Mouse (Mus musculus) forebrain, embryonic 13.5 days (tissue): ENCODE measurements at regions not wholly inside any gene's neighbourhood (a gene's known extent, or its start where the extent isn't known, plus 50 kb on each side); places are given as distances from the start of the nearest gene placed in this dataset.

ENCODE experiments used
- ATAC-seq: fragments of 200-750 bp; cut with Nextera tagmentation; 2 replicates; pipeline ENCODE4 v1.8.0; 2017
- H3K27ac ChIP-seq: fragments of 300-500 bp; sonication (generic); 2 replicates; pipeline ENCODE4 v1.5.1; 2015; ENCODE audit warnings: inconsistent platforms, mild to moderate bottlenecking, moderate library complexity
- H3K27me3 ChIP-seq: fragments of 300-500 bp; sonication (generic); 2 replicates; pipeline ENCODE4 v1.6.1; 2015; ENCODE audit warnings: mild to moderate bottlenecking, inconsistent platforms
- H3K36me3 ChIP-seq: fragments of 300-500 bp; sonication (generic); 2 replicates; pipeline ENCODE4 v1.6.1; 2015; ENCODE audit warnings: mild to moderate bottlenecking, inconsistent platforms; ENCODE audit not compliant: poor library complexity, severe bottlenecking
- H3K4me1 ChIP-seq: fragments of 300-500 bp; sonication (generic); 2 replicates; pipeline ENCODE4 v1.6.1; 2015; ENCODE audit warnings: inconsistent platforms
- H3K4me2 ChIP-seq: fragments of 300-500 bp; sonication (generic); 2 replicates; pipeline ENCODE4 v1.6.1; 2015; ENCODE audit warnings: inconsistent platforms, mild to moderate bottlenecking, moderate library complexity
- H3K4me3 ChIP-seq: fragments of 300-500 bp; sonication (generic); 2 replicates; pipeline ENCODE4 v1.5.1; 2015; ENCODE audit warnings: mild to moderate bottlenecking, inconsistent platforms
- H3K9ac ChIP-seq: fragments of 300-500 bp; sonication (generic); 2 replicates; pipeline ENCODE4 v1.6.1; 2015; ENCODE audit warnings: mild to moderate bottlenecking, inconsistent platforms
- H3K9me3 ChIP-seq: fragments of 300-500 bp; sonication (generic); replicated peaks from 2 replicates; pipeline ENCODE4 v1.6.1; 2016; ENCODE audit warnings: inconsistent platforms
- WGBS: fragments of 180-500 bp; shearing (Covaris S2); methylation state at CpG from one replicate; pipeline ENCODE4 v1.1.7; 2015; 5-methylcytosine and 5-hydroxymethylcytosine counted together

- Histone ChIP-seq H3K9ac (no peak overlapping the region), H3K36me3 (no peaks in the 10 kb centered on the region), H3K27me3 (no peaks in the 10 kb centered on the region), H3K4me1 (peaks cover 12% of the 10 kb centered on the region), H3K27ac (no peak overlapping the region), H3K4me3 (no peak overlapping the region), H3K4me2 (no peak overlapping the region), H3K9me3 (no peaks in the 10 kb centered on the region)
- 82% methylated on average over 9 of the region's 9 CpGs for WGBS
- ATAC-seq: no peak
Observed at GRCm38 (mm10) chr13:51227836-51228235, 57.0 kb downstream of the Nxnl2 start.

- peak overlapping the region; percentile 44 for H3K4me2 ChIP-seq
- ATAC-seq: peak; percentile 78
- no peaks in the 10 kb centered on the region for H3K9me3 ChIP-seq
- H3K9ac ChIP-seq: no peak overlapping the region
- H3K4me3 ChIP-seq: no peak overlapping the region
- 5% methylated on average over 30 of the region's 30 CpGs for WGBS
- H3K27ac ChIP-seq: peak overlapping the region; percentile 55; the same call in 1 of the 2 replicates
- no peaks in the 10 kb centered on the region for H3K36me3 ChIP-seq
- H3K4me1 ChIP-seq: peaks cover 12% of the 10 kb centered on the region
- no peaks in the 10 kb centered on the region for H3K27me3 ChIP-seq
Observed at GRCm38 (mm10) chr13:51228862-51229770, 58.3 kb downstream of the Nxnl2 start.

GRCm38 (mm10) chr13:51229862-51230261, 59.0 kb downstream of the Nxnl2 start:
- Histone ChIP-seq H3K4me3 (no peak overlapping the region), H3K4me1 (peaks cover 12% of the 10 kb centered on the region), H3K9ac (no peak overlapping the region), H3K36me3 (no peaks in the 10 kb centered on the region), H3K27ac (no peak overlapping the region), H3K9me3 (no peaks in the 10 kb centered on the region), H3K27me3 (no peaks in the 10 kb centered on the region), H3K4me2 (no peak overlapping the region)
- ATAC-seq: no peak
- 56% methylated on average over 4 of the region's 4 CpGs for WGBS

GRCm38 (mm10) chr13:51231586-51231985, 60.8 kb downstream of the Nxnl2 start:
- H3K27me3 ChIP-seq: no peaks in the 10 kb centered on the region
- H3K4me2 ChIP-seq: no peak overlapping the region
- no peak for ATAC-seq
- H3K9me3 ChIP-seq: no peaks in the 10 kb centered on the region
- H3K4me1 ChIP-seq: peaks cover 12% of the 10 kb centered on the region
- H3K27ac ChIP-seq: no peak overlapping the region
- no peak overlapping the region for H3K4me3 ChIP-seq
- no peaks in the 10 kb centered on the region for H3K36me3 ChIP-seq
- no peak overlapping the region for H3K9ac ChIP-seq
- 78% methylated on average over 4 of the region's 4 CpGs for WGBS

GRCm38 (mm10) chr13:51247378-51247777, 76.6 kb downstream of the Nxnl2 start:
- no peak overlapping the region for H3K4me3 ChIP-seq
- 90% methylated on average over 3 of the region's 3 CpGs for WGBS
- H3K4me1 ChIP-seq: no peaks in the 10 kb centered on the region
- H3K9me3 ChIP-seq: no peaks in the 10 kb centered on the region
- no peak overlapping the region for H3K9ac ChIP-seq
- no peaks in the 10 kb centered on the region for H3K27me3 ChIP-seq
- no peak overlapping the region for H3K4me2 ChIP-seq
- H3K36me3 ChIP-seq: no peaks in the 10 kb centered on the region
- no peak overlapping the region for H3K27ac ChIP-seq
- ATAC-seq: no peak

- Histone ChIP-seq H3K4me2 (no peak overlapping the region), H3K27me3 (no peaks in the 10 kb centered on the region), H3K4me3 (no peak overlapping the region), H3K9me3 (no peaks in the 10 kb centered on the region), H3K27ac (no peak overlapping the region), H3K4me1 (no peaks in the 10 kb centered on the region), H3K9ac (no peak overlapping the region), H3K36me3 (no peaks in the 10 kb centered on the region)
- WGBS: 78% methylated on average over 1 of the region's 1 CpGs
- ATAC-seq: no peak
Observed at GRCm38 (mm10) chr13:51253371-51253770, 82.5 kb downstream of the Nxnl2 start.

GRCm38 (mm10) chr13:51255688-51256087, 84.9 kb downstream of the Nxnl2 start:
- no peak for ATAC-seq
- H3K27me3 ChIP-seq: no peaks in the 10 kb centered on the region
- H3K36me3 ChIP-seq: no peaks in the 10 kb centered on the region
- no peaks in the 10 kb centered on the region for H3K9me3 ChIP-seq
- 94% methylated on average over 5 of the region's 5 CpGs for WGBS
- H3K4me3 ChIP-seq: no peak overlapping the region
- peaks cover 11% of the 10 kb centered on the region for H3K4me1 ChIP-seq
- H3K4me2 ChIP-seq: no peak overlapping the region
- H3K9ac ChIP-seq: no peak overlapping the region
- H3K27ac ChIP-seq: no peak overlapping the region

- WGBS: 50% methylated on average over 13 of the region's 13 CpGs
- no peak for ATAC-seq
- Histone ChIP-seq H3K27ac (no peak overlapping the region), H3K36me3 (no peaks in the 10 kb centered on the region), H3K4me1 (peaks cover 11% of the 10 kb centered on the region), H3K4me3 (no peak overlapping the region), H3K27me3 (no peaks in the 10 kb centered on the region), H3K9me3 (no peaks in the 10 kb centered on the region), H3K4me2 (no peak overlapping the region), H3K9ac (no peak overlapping the region)
Observed at GRCm38 (mm10) chr13:51258752-51259721, 88.2 kb downstream of the Nxnl2 start.

GRCm38 (mm10) chr13:51261619-51262018, 90.8 kb downstream of the Nxnl2 start:
- no peaks in the 10 kb centered on the region for H3K27me3 ChIP-seq
- no peak overlapping the region for H3K27ac ChIP-seq
- no peak overlapping the region for H3K4me2 ChIP-seq
- no peak for ATAC-seq
- peaks cover 11% of the 10 kb centered on the region for H3K4me1 ChIP-seq
- H3K9me3 ChIP-seq: no peaks in the 10 kb centered on the region
- no peak overlapping the region for H3K4me3 ChIP-seq
- WGBS: 69% methylated on average over 8 of the region's 8 CpGs
- H3K9ac ChIP-seq: no peak overlapping the region
- H3K36me3 ChIP-seq: no peaks in the 10 kb centered on the region

GRCm38 (mm10) chr13:51272786-51273185, 102.0 kb downstream of the Nxnl2 start:
- H3K9me3 ChIP-seq: peaks cover 7% of the 10 kb centered on the region; the same call in 1 of the 2 replicates
- no peak for ATAC-seq
- H3K4me2 ChIP-seq: no peak overlapping the region
- no peak overlapping the region for H3K27ac ChIP-seq
- no peak overlapping the region for H3K9ac ChIP-seq
- H3K4me3 ChIP-seq: no peak overlapping the region
- H3K36me3 ChIP-seq: no peaks in the 10 kb centered on the region
- no peaks in the 10 kb centered on the region for H3K27me3 ChIP-seq
- H3K4me1 ChIP-seq: no peaks in the 10 kb centered on the region
- WGBS: 92% methylated on average over 4 of the region's 4 CpGs

- H3K9ac ChIP-seq: no peak overlapping the region
- H3K9me3 ChIP-seq: peaks cover 7% of the 10 kb centered on the region; the same call in 1 of the 2 replicates
- no peaks in the 10 kb centered on the region for H3K36me3 ChIP-seq
- WGBS: 71% methylated on average over 5 of the region's 5 CpGs
- ATAC-seq: no peak
- no peak overlapping the region for H3K27ac ChIP-seq
- H3K4me2 ChIP-seq: no peak overlapping the region
- H3K27me3 ChIP-seq: no peaks in the 10 kb centered on the region
- H3K4me1 ChIP-seq: peaks cover under 1% of the 10 kb centered on the region
- H3K4me3 ChIP-seq: no peak overlapping the region
Observed at GRCm38 (mm10) chr13:51274639-51275038, 103.8 kb downstream of the Nxnl2 start.

GRCm38 (mm10) chr13:51276601-51277000, 105.8 kb downstream of the Nxnl2 start:
- WGBS: 91% methylated on average over 7 of the region's 7 CpGs
- H3K36me3 ChIP-seq: no peaks in the 10 kb centered on the region
- ATAC-seq: no peak
- H3K4me1 ChIP-seq: peaks cover 11% of the 10 kb centered on the region
- peaks cover 5% of the 10 kb centered on the region; the same call in 1 of the 2 replicates for H3K9me3 ChIP-seq
- no peak overlapping the region for H3K4me2 ChIP-seq
- no peak overlapping the region for H3K4me3 ChIP-seq
- no peaks in the 10 kb centered on the region for H3K27me3 ChIP-seq
- H3K9ac ChIP-seq: no peak overlapping the region
- no peak overlapping the region for H3K27ac ChIP-seq
